ENCODE assay signal across 7 mouse cellular contexts in the genomic region with DNA sequence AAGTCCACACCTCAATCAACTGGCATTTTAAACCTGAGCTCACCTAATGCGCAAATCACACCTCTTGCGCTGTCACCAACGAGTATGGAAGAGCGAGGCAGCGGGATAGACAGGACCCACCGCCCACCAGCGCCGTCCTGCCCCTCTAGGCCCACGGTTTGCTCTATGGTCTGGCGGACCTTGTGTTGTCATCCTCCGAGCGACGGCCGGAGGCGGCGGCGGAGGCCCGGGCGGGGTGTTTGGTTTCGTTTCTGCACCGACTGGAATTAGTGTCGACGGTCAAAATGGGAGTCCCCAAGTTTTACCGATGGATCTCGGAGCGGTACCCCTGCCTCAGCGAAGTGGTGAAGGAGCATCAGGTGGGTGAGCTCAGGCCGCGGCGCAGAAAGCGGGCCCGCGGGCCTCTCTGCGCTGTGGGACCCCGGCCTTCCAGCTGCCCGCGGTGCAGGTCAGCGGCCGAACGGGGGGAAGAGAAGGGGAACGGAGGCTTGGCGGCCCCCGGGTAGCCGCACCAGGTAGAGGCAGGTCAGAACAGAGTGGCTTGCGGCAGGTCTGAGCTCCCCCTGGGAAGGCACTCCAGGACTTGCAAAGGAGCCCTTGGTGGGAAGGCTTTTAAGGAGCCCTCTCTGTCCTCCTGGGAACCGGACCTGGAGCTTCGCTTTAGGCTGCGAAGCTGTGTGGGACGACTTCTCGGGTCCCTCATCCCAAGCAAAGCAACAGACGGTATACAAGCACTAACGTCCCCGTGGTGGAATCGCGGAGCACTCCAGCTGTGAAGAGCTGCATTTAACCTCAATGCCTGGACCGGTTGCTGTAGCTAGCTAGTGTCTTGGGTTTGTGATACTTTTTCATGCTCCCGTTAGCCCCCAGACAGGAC. TPM values are rescaled to one million over a fixed set of nuclear protein-coding genes. Genes with fewer than 3 reads are reported as not detected.
DNase-seq lines count a peak whose midpoint lies in the region; ATAC-seq lines count a peak whose summit lies in the region.

A gene (plus strand): TSS at position 176 of the 877 bp plus-strand sequence.

- peak within 1 kb of the TSS; percentile 92 for H3K27ac ChIP-seq in embryonic facial prominence, embryonic 10.5 days (replicated peaks)
- H3K27ac ChIP-seq in limb, embryonic 10.5 days, result peak within 1 kb of the TSS; percentile 97
- peak within 1 kb of the TSS; percentile 82 for H3K27ac ChIP-seq in midbrain, embryonic 13.5 days

- H3K4me3 ChIP-seq in embryonic facial prominence, embryonic 10.5 days, result peak within 1 kb of the TSS; percentile 69
- peak within 1 kb of the TSS; percentile 89 for H3K4me3 ChIP-seq in limb, embryonic 10.5 days
- H3K4me3 ChIP-seq in midbrain, embryonic 13.5 days (replicated peaks), result peak within 1 kb of the TSS; percentile 80

- no peaks in the 10 kb centered on the region for H3K27me3 ChIP-seq in embryonic facial prominence, embryonic 10.5 days (replicated peaks; ENCODE audit: low read depth, poor library complexity, severe bottlenecking)
- no peaks in the 10 kb centered on the region for H3K27me3 ChIP-seq in limb, embryonic 10.5 days (ENCODE audit: low read depth, poor library complexity, severe bottlenecking)
- H3K27me3 ChIP-seq in midbrain, embryonic 13.5 days, result no peaks in the 10 kb centered on the region

- H3K9ac ChIP-seq in midbrain, embryonic 13.5 days (replicated peaks), result peak within 1 kb of the TSS; percentile 91

- H3K9me3 ChIP-seq in embryonic facial prominence, embryonic 10.5 days, result no peaks in the 10 kb centered on the region
- no peaks in the 10 kb centered on the region for H3K9me3 ChIP-seq in limb, embryonic 10.5 days (replicated peaks)
- no peaks in the 10 kb centered on the region for H3K9me3 ChIP-seq in midbrain, embryonic 13.5 days

- ATAC-seq in granulocyte monocyte progenitor cell, adult 5-6 weeks (replicated peaks; ENCODE audit: poor library complexity, severe bottlenecking), result peak; percentile 99
- peak; percentile 100 for ATAC-seq in midbrain, embryonic 13.5 days

- 0% methylated on average over 57 of the region's 57 CpGs for WGBS in embryonic facial prominence, embryonic 10.5 days
- under 1% methylated on average over 57 of the region's 57 CpGs for WGBS in limb, embryonic 10.5 days
- under 1% methylated on average over 57 of the region's 57 CpGs for WGBS in midbrain, embryonic 13.5 days

- peak within 1 kb of the TSS; percentile 79 for H3K4me2 ChIP-seq in midbrain, embryonic 13.5 days (replicated peaks)

- DNase-seq in adrenal gland, postnatal 10 days, result peak; percentile 96
- peak; percentile 93 for DNase-seq in embryonic facial prominence, embryonic 10.5 days (ENCODE audit: low spot score)
- peak; percentile 87 for DNase-seq in kidney, adult 11 months
- DNase-seq in limb, embryonic 10.5 days (ENCODE audit: low spot score), result peak; percentile 94
- peak; percentile 92 for DNase-seq in spleen, adult 12 weeks (ENCODE audit: low spot score)

- peaks cover 36% of the 10 kb centered on the region for H3K36me3 ChIP-seq in embryonic facial prominence, embryonic 10.5 days (replicated peaks)
- H3K36me3 ChIP-seq in limb, embryonic 10.5 days, result peaks cover 33% of the 10 kb centered on the region
- peaks cover 15% of the 10 kb centered on the region for H3K36me3 ChIP-seq in midbrain, embryonic 13.5 days

- peaks cover 4% of the 10 kb centered on the region; the same call in 1 of the 2 replicates for H3K4me1 ChIP-seq in embryonic facial prominence, embryonic 10.5 days
- no peaks in the 10 kb centered on the region for H3K4me1 ChIP-seq in limb, embryonic 10.5 days
- peaks cover 8% of the 10 kb centered on the region for H3K4me1 ChIP-seq in midbrain, embryonic 13.5 days (replicated peaks)

RNA-seq across cellular contexts. Expression of the gene that starts here (rescaled TPM):
- total RNA-seq in adrenal gland, postnatal 10 days (2021), result 10 to 100 TPM; 18.2 to 26.2 TPM
- 18.3 and 21.3 TPM in 2 replicates for polyA plus RNA-seq in embryonic facial prominence, embryonic 10.5 days (2016; fragmentation: Nextera tagmentation; extraction: Ambion mirVana)
- 29.8 and 41.5 TPM in 2 replicates for total RNA-seq in granulocyte monocyte progenitor cell, adult 5-6 weeks (2014; fragmentation: Nextera tagmentation)
- total RNA-seq in granulocyte monocyte progenitor cell, adult 5-6 weeks (2017), result 19.4 and 22.7 TPM in 2 replicates
- 17.0 and 20.0 TPM in 2 replicates for polyA plus RNA-seq in limb, embryonic 10.5 days (2016; fragmentation: Nextera tagmentation; extraction: Ambion mirVana)
- 20.1 and 21.4 TPM in 2 replicates for polyA plus RNA-seq in midbrain, embryonic 13.5 days (2015; fragmentation: Nextera tagmentation; extraction: Ambion mirVana)

Comparison
In these comparisons a context has a peak if more than half of its experiments do, and no peak if none do; other contexts are left out.
1. Peak in every context shown above with its lines: DNase-seq, ATAC-seq, H3K4me3 ChIP-seq and H3K27ac ChIP-seq.